Mouse (Mus musculus) ovary, postnatal 10 days (tissue): ENCODE data around the gene Zfp36.

Experiments
- DNase-seq: peaks from one replicate; pipeline ENCODE4 v3.0.0; 2022; ENCODE audit warnings: low spot score

The Zfp36 gene

DNA sequence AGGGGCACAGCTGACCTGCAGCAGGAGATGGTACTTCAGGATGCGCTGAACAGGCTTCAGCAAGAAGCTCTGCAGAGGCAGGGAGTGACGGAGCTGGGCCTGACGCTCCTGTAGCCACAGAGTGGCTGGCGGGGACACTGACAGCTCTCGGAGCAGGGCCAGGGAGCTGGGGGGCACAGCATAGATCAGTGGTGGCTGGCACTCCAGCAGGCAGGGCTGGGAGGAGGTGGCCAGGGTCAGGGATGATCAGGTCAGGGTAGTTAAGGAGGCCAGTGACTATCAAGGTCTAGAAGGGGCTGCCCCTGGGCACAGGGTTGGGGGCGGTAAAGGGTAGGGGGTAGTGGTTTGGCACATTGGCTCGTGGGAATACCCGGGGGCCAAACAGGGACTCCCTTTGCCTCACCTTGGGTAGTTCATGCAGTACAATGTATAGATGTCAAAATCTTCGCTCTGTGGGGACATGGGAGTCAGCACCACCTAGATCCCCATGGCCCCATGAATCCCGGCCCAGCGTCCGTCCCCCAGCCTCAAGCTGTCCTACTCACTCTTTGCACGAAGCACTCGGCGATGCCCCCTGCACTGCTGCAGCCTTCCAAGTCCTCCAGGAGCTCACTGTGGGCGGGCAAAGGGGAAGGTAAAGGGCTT is 11.7 kb downstream of the Zfp36 start:
- DNase-seq = no peak

- no peak for DNase-seq
Measured at GRCm38 (mm10) chr7:28367663-28368275, 12.3 kb downstream of the Zfp36 start.

GRCm38 (mm10) chr7:28362441-28363060 is 17.5 kb downstream of the Zfp36 start:
- no peak for DNase-seq

DNA sequence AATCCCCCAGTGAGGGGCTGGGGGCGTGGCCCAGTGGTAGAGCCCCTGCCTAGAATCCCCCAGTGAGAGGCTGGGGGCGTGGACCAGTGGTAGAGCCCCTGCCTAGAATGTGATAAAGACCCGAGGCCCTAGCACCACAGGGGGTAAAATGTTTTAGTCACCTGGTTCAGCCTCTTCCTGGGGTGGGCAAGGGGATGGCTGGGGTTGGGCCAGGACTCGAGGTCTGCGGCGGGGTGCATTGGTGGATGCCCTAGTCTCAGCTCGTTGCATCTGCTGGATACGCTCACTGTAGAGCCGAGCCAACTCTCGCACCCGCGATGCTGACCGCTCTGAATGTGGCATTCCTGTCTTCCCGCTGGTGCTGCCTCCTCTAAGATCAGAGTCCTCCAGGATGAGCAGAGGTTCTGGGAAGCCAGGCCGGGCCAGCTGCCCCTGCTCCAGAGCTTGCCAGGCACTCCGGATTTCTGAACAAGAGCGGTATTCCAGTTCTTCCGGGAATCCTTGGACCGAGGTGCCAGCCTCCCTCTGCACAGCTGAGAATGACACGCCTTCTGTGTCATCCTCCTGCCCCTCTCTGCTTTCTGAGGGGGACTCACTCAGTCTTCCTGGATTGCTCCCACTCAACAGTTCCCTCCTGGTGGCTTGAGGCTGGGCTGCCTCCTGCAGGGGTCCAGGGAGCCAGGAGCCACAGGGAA is 18.3 kb downstream of the Zfp36 start:
- DNase-seq = no peak

- no peak for DNase-seq
Measured at GRCm38 (mm10) chr7:28360291-28360690, 19.8 kb downstream of the Zfp36 start.

DNA sequence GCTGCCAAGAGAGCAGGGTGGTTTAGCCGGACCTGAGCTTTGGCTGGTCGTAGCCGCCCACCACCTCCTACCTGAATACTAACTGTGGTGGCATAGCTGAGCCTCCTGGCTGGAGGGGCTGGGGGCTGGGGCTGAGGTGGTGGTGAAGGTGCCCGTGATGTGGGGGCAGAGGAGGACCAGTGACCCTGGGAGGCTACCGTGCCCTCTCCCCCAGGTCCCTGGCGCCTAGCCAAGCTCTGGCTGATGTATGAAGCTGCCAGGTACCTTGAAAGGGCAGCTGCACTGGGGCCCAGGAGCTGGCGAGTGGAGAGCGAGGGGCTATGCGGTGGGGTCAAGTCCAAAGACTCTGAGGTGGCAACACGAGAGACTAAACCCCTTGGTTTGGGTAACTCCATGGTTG is 20.2 kb downstream of the Zfp36 start:
- DNase-seq = no peak

- no peak for DNase-seq
Measured at GRCm38 (mm10) chr7:28358431-28358830, 21.6 kb downstream of the Zfp36 start.

DNA sequence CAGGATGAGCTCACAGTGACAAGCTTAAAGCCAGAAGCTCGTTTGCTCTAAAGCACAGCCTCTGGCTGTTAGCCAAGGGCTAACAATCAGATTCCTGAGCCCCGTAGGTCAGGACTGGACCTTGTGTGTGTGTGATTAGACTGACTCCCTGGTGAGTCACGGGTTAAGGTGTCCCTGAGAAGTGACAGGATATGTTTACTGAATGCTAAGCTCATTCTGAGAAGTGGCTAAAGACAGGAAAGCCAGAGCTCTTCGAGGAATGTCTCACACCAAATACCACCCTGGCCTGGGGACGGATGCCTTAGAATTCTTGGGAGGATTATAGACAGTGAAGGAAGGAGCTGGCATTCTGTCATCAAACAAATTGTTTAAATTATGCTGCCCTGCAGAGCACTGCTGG is 22.1 kb downstream of the Zfp36 start:
- no peak for DNase-seq

- no peak for DNase-seq
Measured at GRCm38 (mm10) chr7:28356981-28357380, 23.1 kb downstream of the Zfp36 start.

DNA sequence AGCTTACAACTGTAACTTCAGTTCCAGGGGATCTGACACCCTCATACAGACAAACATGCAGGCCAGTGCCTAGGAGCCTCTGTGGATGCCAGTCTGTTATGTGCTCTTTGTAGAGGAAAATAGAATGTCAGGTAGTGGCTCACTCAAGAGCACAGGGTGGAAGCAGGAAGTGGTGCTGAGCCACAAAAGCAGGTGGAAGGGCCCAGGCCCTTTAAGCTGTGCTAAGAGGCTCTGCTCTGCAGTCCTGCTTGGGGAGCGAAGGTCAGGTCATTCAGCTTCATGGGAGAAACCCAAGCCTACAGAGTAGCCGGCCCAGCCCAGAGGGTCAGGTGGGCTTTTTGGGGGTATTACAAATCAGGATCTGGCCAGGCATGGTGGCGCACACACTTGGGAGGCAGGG is 24.8 kb downstream of the Zfp36 start:
- no peak for DNase-seq

GRCm38 (mm10) chr7:28354596-28354995 is 25.5 kb downstream of the Zfp36 start:
- no peak for DNase-seq

DNA sequence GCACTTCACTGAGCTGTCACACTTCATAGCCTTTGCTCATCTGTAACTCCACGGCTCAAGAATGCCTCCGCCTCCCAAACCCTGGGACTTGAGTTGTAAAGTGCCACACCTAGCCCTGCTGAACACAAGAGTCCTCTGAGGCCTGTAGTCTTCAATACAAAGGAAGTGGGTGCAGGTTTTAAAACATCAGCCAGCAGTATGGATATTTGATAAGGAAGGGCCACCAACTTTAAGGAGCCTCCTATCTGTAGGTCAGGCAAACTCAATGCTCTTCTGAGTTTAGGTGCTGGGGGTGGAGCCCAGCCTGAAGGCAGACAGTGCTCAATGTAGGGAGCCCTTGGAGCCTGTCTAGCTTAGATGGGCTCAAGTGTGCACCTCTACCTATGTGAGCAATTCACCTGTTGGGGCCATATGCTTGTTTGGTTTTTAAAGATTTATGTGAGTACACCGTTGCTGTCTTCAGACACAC is 25.9 kb downstream of the Zfp36 start:
- no peak for DNase-seq

DNA sequence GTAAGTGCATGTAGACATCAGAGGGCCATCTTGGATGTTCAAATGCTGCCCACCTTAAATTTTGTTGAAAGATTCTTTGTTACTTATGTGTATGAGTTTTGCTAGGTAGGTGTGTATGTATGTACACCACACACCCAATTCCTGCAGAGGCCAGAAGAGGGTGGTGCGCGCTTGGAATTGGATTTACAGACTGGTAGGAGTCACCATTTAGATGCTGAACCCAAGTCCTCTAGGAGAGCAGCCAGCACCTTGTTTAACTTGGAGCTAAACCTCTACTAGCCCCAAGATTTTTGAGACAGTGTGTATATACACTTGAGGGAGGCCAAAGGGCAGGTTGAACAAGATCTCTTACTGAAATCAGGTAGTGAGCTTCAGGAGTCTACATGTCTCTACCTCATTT is 26.8 kb downstream of the Zfp36 start:
- no peak for DNase-seq

GRCm38 (mm10) chr7:28351676-28352191 is 28.3 kb downstream of the Zfp36 start:
- no peak for DNase-seq

DNA sequence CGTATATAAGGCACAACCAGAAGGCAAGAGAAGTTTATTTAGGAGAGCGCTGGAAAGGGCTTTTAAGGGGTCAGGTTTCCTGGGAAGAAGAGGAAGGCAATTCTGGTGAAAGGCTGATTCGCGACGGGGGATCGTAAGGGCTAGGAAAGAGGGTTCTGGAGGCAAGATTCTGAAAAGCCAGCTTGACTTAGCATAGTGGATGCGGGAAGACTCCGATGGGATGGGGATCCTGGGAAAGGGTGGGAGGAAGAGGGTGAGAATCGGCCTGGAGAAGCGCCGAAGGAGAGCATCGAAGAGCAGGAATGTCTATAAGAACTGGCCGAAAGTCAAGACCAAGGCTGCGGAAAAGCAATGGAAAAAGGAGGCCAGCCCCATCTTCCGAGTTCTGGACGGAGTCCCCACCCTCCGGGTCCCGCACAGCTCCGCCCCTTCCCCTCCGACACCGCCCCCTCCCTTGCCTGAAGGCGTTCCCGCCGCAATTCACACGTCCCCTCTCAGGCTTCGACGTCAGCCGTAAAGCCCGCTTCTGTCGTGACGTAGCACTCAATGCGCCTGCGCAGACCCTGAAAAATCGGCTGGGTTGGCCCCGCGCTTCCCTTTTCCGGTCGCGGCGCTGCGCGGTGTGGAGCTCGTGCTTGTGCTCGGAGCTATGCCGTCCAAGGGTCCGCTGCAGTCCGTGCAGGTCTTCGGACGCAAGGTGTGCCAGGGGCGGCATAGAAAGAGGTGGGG is 29.7 kb downstream of the Zfp36 start, which contains the start of gene Rps16:
TSS of gene Rps16 (plus strand) at position 498 of the 729 bp plus-strand sequence.
- peak; percentile 98 for DNase-seq

GRCm38 (mm10) chr7:28348601-28349000 is 31.5 kb downstream of the Zfp36 start:
- no peak for DNase-seq

- no peak for DNase-seq
Measured at GRCm38 (mm10) chr7:28347746-28348145, 32.3 kb downstream of the Zfp36 start.

GRCm38 (mm10) chr7:28344637-28345036 is 35.4 kb downstream of the Zfp36 start:
- DNase-seq = peak; percentile 42

DNA sequence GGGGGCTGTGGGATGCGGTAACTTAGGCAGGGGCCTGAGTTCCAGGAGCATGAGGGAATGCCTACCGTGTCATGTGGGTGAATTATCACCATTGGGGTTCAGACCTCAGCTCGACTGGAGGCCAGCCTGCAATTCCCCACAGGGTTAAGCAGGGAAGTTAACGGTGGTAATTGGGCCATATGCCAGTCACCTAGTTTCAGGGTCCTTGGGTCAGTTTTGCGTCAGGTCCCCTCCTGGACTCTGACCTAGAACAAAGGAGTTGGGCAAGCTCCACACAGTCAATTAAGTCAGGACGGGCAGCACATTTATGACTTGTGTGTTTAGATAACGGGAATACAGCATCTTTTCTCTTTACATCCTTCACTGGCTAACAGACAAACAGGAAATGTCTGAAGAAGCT is 38.7 kb downstream of the Zfp36 start:
- no peak for DNase-seq

- no peak for DNase-seq
Measured at GRCm38 (mm10) chr7:28339213-28339917, 40.7 kb downstream of the Zfp36 start.
